Mouse (Mus musculus): ENCODE measurements around the gene Clrn3. TPM values are rescaled to one million over a fixed set of nuclear protein-coding genes. Genes with fewer than 3 reads are reported as not detected.

The Clrn3 gene
- polyA plus RNA-seq, 1 experiment from 2014 or later, result 0.13 TPM

- Histone ChIP-seq H3K4me1 (ENCODE audit: control insufficient read depth, insufficient read depth, low read length) (no peaks in the 10 kb centered on the region), H3K9me3 (replicated peaks; ENCODE audit: control insufficient read depth, low read length) (no peaks in the 10 kb centered on the region), H3K27me3 (ENCODE audit: control insufficient read depth, insufficient read depth, low read length) (no peaks in the 10 kb centered on the region), H3K9ac (ENCODE audit: low read length) (no peak overlapping the region), H3K27ac (ENCODE audit: low read length) (no peak overlapping the region), H3K4me3 (ENCODE audit: low read length) (no peak overlapping the region), H3K36me3 (ENCODE audit: control insufficient read depth, insufficient read depth) (no peaks in the 10 kb centered on the region), H3K4me2 (ENCODE audit: low read depth, low read length) (no peak overlapping the region)
- 50% methylated on average over 1 of the region's 1 CpGs for WGBS
- ATAC-seq (replicated peaks; ENCODE audit: extremely low read depth, insufficient read depth, low FRiP score), result no peak
Measured at GRCm38 (mm10) chr7:135560280-135560679, 31.8 kb upstream of the Clrn3 start.

- ATAC-seq (replicated peaks; ENCODE audit: extremely low read depth, insufficient read depth, low FRiP score), result no peak
- no peak overlapping the region for H3K9ac ChIP-seq (ENCODE audit: low read length)
- no peaks in the 10 kb centered on the region for H3K27me3 ChIP-seq (ENCODE audit: control insufficient read depth, insufficient read depth, low read length)
- no peaks in the 10 kb centered on the region for H3K9me3 ChIP-seq (replicated peaks; ENCODE audit: control insufficient read depth, low read length)
- H3K36me3 ChIP-seq (ENCODE audit: control insufficient read depth, insufficient read depth), result no peaks in the 10 kb centered on the region
- no peak overlapping the region for H3K4me2 ChIP-seq (ENCODE audit: low read depth, low read length)
- no peak overlapping the region for H3K27ac ChIP-seq (ENCODE audit: low read length)
- 61% methylated on average over 3 of the region's 3 CpGs for WGBS
- no peak overlapping the region for H3K4me3 ChIP-seq (ENCODE audit: low read length)
- peaks cover 2% of the 10 kb centered on the region for H3K4me1 ChIP-seq (ENCODE audit: control insufficient read depth, insufficient read depth, low read length)
Measured at GRCm38 (mm10) chr7:135556663-135557402, 28.4 kb upstream of the Clrn3 start.

- WGBS, result 70% methylated on average over 3 of the region's 3 CpGs
- H3K4me2 ChIP-seq (ENCODE audit: low read depth, low read length), result no peak overlapping the region
- no peak for ATAC-seq (replicated peaks; ENCODE audit: extremely low read depth, insufficient read depth, low FRiP score)
- H3K27ac ChIP-seq (ENCODE audit: low read length), result no peak overlapping the region
- no peaks in the 10 kb centered on the region for H3K36me3 ChIP-seq (ENCODE audit: control insufficient read depth, insufficient read depth)
- no peak overlapping the region for H3K4me3 ChIP-seq (ENCODE audit: low read length)
- no peaks in the 10 kb centered on the region for H3K9me3 ChIP-seq (replicated peaks; ENCODE audit: control insufficient read depth, low read length)
- H3K4me1 ChIP-seq (ENCODE audit: control insufficient read depth, insufficient read depth, low read length), result peaks cover 8% of the 10 kb centered on the region
- no peak overlapping the region for H3K9ac ChIP-seq (ENCODE audit: low read length)
- H3K27me3 ChIP-seq (ENCODE audit: control insufficient read depth, insufficient read depth, low read length), result no peaks in the 10 kb centered on the region
Measured at GRCm38 (mm10) chr7:135553550-135553949, 25.1 kb upstream of the Clrn3 start.

GRCm38 (mm10) chr7:135551547-135551946 lies 23.1 kb upstream of the Clrn3 start:
- Histone ChIP-seq H3K4me2 (ENCODE audit: low read depth, low read length) (no peak overlapping the region), H3K27ac (ENCODE audit: low read length) (no peak overlapping the region), H3K4me1 (ENCODE audit: control insufficient read depth, insufficient read depth, low read length) (peaks cover 8% of the 10 kb centered on the region), H3K9me3 (replicated peaks; ENCODE audit: control insufficient read depth, low read length) (no peaks in the 10 kb centered on the region), H3K9ac (ENCODE audit: low read length) (no peak overlapping the region), H3K36me3 (ENCODE audit: control insufficient read depth, insufficient read depth) (no peaks in the 10 kb centered on the region), H3K27me3 (ENCODE audit: control insufficient read depth, insufficient read depth, low read length) (no peaks in the 10 kb centered on the region), H3K4me3 (ENCODE audit: low read length) (no peak overlapping the region)
- ATAC-seq (replicated peaks; ENCODE audit: extremely low read depth, insufficient read depth, low FRiP score), result peak; percentile 73
- 28% methylated on average over 1 of the region's 1 CpGs for WGBS

DNA sequence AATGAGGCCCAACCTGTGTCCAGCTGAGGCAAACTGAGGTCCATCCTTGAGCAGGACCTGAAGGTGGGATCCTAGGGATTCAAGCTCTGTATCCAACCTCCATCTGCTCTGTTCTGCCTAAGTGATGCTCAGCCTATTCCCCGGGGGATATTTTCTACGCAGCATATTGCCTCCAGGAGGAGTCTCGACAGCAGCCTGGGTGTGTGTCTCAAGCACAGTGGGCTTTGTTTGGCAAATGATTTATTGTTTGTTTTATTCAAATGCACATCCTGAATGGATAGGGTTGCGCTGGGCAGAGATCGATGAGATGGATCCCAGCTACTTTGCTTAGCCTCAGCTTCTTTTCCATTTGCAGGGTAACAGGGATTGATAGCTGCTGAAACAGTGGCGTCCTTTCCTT lies 20.0 kb upstream of the Clrn3 start:
- Histone ChIP-seq H3K9ac (ENCODE audit: low read length) (no peak overlapping the region), H3K4me1 (ENCODE audit: control insufficient read depth, insufficient read depth, low read length) (peaks cover 8% of the 10 kb centered on the region), H3K36me3 (ENCODE audit: control insufficient read depth, insufficient read depth) (no peaks in the 10 kb centered on the region), H3K9me3 (replicated peaks; ENCODE audit: control insufficient read depth, low read length) (no peaks in the 10 kb centered on the region), H3K4me2 (ENCODE audit: low read depth, low read length) (no peak overlapping the region), H3K27me3 (ENCODE audit: control insufficient read depth, insufficient read depth, low read length) (no peaks in the 10 kb centered on the region), H3K27ac (ENCODE audit: low read length) (no peak overlapping the region), H3K4me3 (ENCODE audit: low read length) (no peak overlapping the region)
- 79% methylated on average over 6 of the region's 6 CpGs for WGBS
- ATAC-seq (replicated peaks; ENCODE audit: extremely low read depth, insufficient read depth, low FRiP score), result no peak

- 38% methylated on average over 5 of the region's 5 CpGs for WGBS
- peaks cover 3% of the 10 kb centered on the region for H3K4me1 ChIP-seq (ENCODE audit: control insufficient read depth, insufficient read depth, low read length)
- H3K27me3 ChIP-seq (ENCODE audit: control insufficient read depth, insufficient read depth, low read length), result no peaks in the 10 kb centered on the region
- H3K9ac ChIP-seq (ENCODE audit: low read length), result no peak overlapping the region
- H3K9me3 ChIP-seq (replicated peaks; ENCODE audit: control insufficient read depth, low read length), result no peaks in the 10 kb centered on the region
- no peak overlapping the region for H3K4me2 ChIP-seq (ENCODE audit: low read depth, low read length)
- H3K27ac ChIP-seq (ENCODE audit: low read length), result no peak overlapping the region
- ATAC-seq (replicated peaks; ENCODE audit: extremely low read depth, insufficient read depth, low FRiP score), result no peak; the same call in 1 of the 2 replicates
- H3K36me3 ChIP-seq (ENCODE audit: control insufficient read depth, insufficient read depth), result no peaks in the 10 kb centered on the region
- H3K4me3 ChIP-seq (ENCODE audit: low read length), result no peak overlapping the region
Measured at GRCm38 (mm10) chr7:135546530-135546929, 18.1 kb upstream of the Clrn3 start.

DNA sequence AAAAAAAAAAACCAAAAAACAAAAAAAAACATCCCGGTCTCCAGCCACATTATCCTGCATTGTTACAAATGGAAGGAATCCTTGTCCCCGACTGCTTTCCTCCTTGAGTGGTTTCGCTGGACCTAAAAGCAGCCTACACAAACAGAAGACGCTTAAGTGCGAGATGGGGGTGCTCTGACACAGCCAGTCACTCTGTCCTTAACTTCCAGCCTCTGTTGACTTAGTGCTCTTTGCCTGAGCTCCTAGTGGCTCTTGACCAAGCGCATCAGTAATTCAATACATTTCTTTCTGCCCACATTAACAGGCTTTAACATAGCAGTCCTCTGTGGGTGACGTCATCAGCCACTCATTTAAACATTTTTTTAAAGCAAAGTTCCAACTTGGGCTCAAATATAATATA lies 17.5 kb upstream of the Clrn3 start:
- Histone ChIP-seq H3K27ac (ENCODE audit: low read length) (no peak overlapping the region), H3K9ac (ENCODE audit: low read length) (no peak overlapping the region), H3K27me3 (ENCODE audit: control insufficient read depth, insufficient read depth, low read length) (no peaks in the 10 kb centered on the region), H3K4me3 (ENCODE audit: low read length) (no peak overlapping the region), H3K4me1 (ENCODE audit: control insufficient read depth, insufficient read depth, low read length) (no peaks in the 10 kb centered on the region), H3K4me2 (ENCODE audit: low read depth, low read length) (no peak overlapping the region), H3K36me3 (ENCODE audit: control insufficient read depth, insufficient read depth) (no peaks in the 10 kb centered on the region), H3K9me3 (replicated peaks; ENCODE audit: control insufficient read depth, low read length) (no peaks in the 10 kb centered on the region)
- 60% methylated on average over 7 of the region's 7 CpGs for WGBS
- ATAC-seq (replicated peaks; ENCODE audit: extremely low read depth, insufficient read depth, low FRiP score), result no peak

GRCm38 (mm10) chr7:135544321-135544720 lies 15.9 kb upstream of the Clrn3 start:
- H3K9me3 ChIP-seq (replicated peaks; ENCODE audit: control insufficient read depth, low read length), result no peaks in the 10 kb centered on the region
- H3K27me3 ChIP-seq (ENCODE audit: control insufficient read depth, insufficient read depth, low read length), result peaks cover 3% of the 10 kb centered on the region
- no peak overlapping the region for H3K9ac ChIP-seq (ENCODE audit: low read length)
- 84% methylated on average over 6 of the region's 6 CpGs for WGBS
- no peak overlapping the region for H3K4me2 ChIP-seq (ENCODE audit: low read depth, low read length)
- H3K4me1 ChIP-seq (ENCODE audit: control insufficient read depth, insufficient read depth, low read length), result no peaks in the 10 kb centered on the region
- H3K36me3 ChIP-seq (ENCODE audit: control insufficient read depth, insufficient read depth), result no peaks in the 10 kb centered on the region
- no peak overlapping the region for H3K4me3 ChIP-seq (ENCODE audit: low read length)
- no peak for ATAC-seq (replicated peaks; ENCODE audit: extremely low read depth, insufficient read depth, low FRiP score)
- H3K27ac ChIP-seq (ENCODE audit: low read length), result no peak overlapping the region

DNA sequence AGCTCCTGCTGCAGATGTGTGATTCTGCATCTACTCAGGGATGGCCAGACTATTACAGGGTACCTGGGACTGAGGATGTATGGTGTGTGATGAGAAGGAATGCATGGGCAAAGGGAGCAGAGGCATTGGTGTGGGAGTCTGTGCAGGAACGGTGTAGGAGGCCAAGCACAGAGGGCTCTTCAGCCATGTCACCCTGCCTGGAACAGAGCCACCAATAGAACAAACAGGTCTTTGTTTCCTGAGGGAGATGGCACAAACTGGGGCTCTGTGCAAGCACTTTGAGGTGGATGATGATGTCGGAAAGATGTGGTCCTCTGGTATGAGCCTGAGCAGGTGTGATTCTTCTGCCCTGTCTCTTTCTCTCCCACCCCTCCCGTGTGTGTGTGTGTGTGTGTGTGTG lies 14.6 kb upstream of the Clrn3 start:
- Histone ChIP-seq H3K4me3 (ENCODE audit: low read length) (no peak overlapping the region), H3K27ac (ENCODE audit: low read length) (no peak overlapping the region), H3K27me3 (ENCODE audit: control insufficient read depth, insufficient read depth, low read length) (peaks cover 15% of the 10 kb centered on the region), H3K4me1 (ENCODE audit: control insufficient read depth, insufficient read depth, low read length) (no peaks in the 10 kb centered on the region), H3K4me2 (ENCODE audit: low read depth, low read length) (no peak overlapping the region), H3K36me3 (ENCODE audit: control insufficient read depth, insufficient read depth) (no peaks in the 10 kb centered on the region), H3K9ac (ENCODE audit: low read length) (no peak overlapping the region), H3K9me3 (replicated peaks; ENCODE audit: control insufficient read depth, low read length) (no peaks in the 10 kb centered on the region)
- WGBS, result 64% methylated on average over 3 of the region's 3 CpGs
- ATAC-seq (replicated peaks; ENCODE audit: extremely low read depth, insufficient read depth, low FRiP score), result no peak

Data from heart, embryonic 16.5 days (tissue).